Mouse (Mus musculus): ENCODE results near the gene Rag1. TPM values are rescaled to one million over a fixed set of nuclear protein-coding genes. Genes with fewer than 3 reads are reported as not detected.

The Rag1 gene
- total RNA-seq, 2 experiments from 2014 or later, result 0.35 TPM; not detected in 1

DNA sequence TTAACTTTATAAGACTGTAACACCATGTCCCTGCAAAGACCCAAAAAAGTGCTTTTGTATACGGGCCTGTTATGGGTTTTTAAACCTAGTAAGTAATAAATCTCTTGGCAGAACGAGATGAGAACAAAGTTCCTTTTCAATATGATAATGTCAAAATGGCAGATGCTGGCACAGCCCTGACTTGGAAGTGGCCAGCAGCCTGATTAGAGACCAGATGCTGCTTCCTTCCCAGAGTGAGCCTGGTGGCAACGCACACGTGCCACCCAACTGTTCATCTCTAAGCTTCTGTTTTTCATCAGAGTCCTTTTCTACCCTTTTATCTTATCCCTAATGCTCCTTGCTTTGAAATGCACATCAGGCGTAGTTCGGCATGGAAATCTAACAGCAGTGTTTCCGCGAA, 57.9 kb downstream of the Rag1 start:
- no peak for DNase-seq

Other genes starting within 250 kb of the Rag1 start
- gene Rag2, start 24.8 kb downstream of the Rag1 start, total RNA-seq (2021), result not detected
- 10 to 100 TPM; 69.9 to 72.1 TPM for gene B230118H07Rik, start within 50 bp of the Rag1 start, total RNA-seq (2021)
- 1 to 10 TPM; 7.8 to 8.6 TPM for gene Traf6, start 28.9 kb upstream of the Rag1 start, total RNA-seq (2021)
- 1 to 10 TPM in 1 of 2 experiments, under 1 TPM in 1; 0.08 to 1.5 TPM for gene Prr5l, start 233.5 kb upstream of the Rag1 start, total RNA-seq (2021)
- 10 to 100 TPM; 31.9 to 32.0 TPM for gene Commd9, start 236.7 kb upstream of the Rag1 start, total RNA-seq (2021)

Measured in gastrocnemius, postnatal 25 days (tissue).